Mouse (Mus musculus) embryo, embryonic 9.5 days (tissue): ENCODE measurements around the gene Evi2.

Experiments
- DNase-seq: peaks from one replicate; pipeline ENCODE4 v3.0.0-alpha.2; 2017; ENCODE audit errors: extremely low spot score

Gene Evi2

GRCm38 (mm10) chr11:79524310-79524575, 6.1 kb downstream of the Evi2 start:
- no peak for DNase-seq

DNA sequence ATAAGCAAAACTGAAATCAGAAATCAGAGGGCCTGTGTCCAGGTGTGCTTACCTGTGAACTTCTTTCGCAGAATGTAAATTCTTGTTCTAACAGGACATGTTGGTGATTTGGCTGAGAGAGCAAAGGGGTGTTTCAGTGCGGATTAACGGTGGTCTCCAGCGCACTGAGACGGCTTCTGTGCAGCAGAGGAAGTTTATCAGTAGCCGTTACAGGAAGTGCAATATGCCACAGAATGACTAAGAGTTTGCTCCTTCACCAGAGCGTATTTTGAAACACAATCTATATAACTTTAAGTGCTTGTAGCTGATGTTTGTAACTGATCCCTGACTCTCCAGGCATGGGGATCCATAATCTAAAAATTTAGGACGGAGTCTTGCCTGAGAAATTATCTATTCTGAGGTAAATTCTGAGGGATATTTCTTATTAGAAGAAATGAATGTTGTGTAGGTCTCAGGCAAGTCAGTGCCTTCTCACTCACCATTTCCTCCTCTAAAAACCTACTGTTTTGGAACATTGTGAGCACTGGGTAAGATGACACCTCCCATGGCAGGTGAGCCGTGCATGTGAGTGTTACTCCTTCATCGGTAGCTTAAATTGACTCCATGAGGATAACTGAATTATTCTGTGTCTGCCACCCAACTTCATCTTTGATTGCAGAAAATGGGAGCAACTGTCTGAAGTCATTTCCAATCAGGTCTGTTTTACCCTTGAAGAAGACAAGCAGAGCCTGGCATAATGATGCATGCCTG, 6.7 kb downstream of the Evi2 start, which contains the start of gene Evi2b:
TSS of gene Evi2b (minus strand) at position 203 of the 750 bp plus-strand sequence.
- no peak for DNase-seq

- DNase-seq: no peak
Observed at GRCm38 (mm10) chr11:79522944-79523343, 7.4 kb downstream of the Evi2 start.

DNA sequence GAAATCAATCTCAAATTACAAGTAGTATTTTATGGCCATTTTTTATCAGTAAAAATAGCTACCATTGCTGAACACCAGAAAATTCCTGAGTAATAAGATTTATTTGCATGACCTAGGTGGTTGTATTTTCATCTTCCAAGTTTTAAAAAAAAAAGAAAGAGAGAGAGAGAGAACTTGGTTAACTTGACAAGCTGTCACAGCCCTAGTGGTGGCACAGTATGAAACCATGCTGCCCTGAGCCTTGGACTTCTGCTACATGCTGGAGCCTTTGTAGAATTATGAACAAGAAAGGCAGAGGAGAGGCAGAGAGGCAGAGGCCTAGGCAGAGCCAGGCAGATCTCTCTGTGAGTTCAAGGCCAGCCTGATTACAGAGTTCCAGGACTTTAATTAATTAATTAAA, 8.5 kb downstream of the Evi2 start:
- no peak for DNase-seq

DNA sequence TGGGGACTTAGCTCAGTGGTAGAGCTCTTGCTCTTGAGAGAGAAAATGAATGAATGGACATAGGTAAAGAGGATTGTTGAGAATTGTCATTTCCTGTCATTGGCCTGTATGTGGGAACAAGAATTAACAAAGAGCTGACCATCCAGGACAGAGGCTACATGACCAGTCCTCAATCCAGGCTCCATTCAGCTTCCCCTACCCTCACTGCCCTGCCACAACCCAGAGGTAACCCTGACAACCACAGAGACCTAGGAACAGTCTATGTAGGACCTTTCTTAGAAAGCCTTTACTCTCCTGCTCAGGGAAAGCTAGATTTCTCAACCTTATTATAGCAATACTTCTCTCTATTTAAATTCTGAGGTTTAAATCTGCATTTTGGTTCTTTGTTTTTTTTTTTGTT, 9.6 kb downstream of the Evi2 start:
- DNase-seq: no peak

DNA sequence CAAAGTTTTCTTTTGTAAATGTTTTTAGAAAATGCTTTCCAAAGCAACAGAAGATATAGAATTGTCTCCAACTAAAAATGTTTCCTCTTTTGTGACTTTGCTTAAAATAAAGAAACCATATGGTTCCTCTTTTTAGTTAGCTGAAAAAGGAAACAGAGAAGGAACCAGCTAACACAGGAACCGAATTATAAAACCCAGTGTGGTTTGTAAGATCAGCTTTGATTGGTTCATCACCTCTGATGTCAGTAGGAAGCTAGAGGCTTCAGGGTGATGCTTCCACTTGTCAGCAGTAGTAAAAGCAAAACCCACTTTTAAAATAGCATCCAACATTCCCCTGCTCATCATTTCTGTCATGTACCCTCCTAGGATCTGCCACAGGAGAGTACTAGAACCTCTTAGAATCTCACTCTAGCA, 10.5 kb downstream of the Evi2 start:
- no peak for DNase-seq

DNA sequence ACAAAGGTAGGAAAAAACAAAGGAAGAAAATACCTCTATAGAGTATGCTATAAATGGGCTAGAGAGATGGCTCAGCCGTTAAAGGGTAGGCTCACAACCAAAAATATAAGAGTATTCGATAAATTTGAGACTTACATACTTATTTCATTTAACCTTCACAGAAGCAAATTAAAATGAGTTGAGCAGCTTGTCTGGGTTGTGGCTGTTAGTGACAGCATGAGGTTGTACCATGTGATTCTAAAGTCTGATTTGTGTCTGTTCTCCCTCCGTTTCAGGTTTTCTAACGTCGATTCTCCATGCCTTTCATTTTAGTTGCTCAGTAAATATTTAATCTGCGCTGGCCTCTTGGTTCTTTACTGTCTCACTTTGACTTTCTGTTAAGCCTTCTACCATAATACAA, 11.1 kb downstream of the Evi2 start:
- DNase-seq: no peak

DNA sequence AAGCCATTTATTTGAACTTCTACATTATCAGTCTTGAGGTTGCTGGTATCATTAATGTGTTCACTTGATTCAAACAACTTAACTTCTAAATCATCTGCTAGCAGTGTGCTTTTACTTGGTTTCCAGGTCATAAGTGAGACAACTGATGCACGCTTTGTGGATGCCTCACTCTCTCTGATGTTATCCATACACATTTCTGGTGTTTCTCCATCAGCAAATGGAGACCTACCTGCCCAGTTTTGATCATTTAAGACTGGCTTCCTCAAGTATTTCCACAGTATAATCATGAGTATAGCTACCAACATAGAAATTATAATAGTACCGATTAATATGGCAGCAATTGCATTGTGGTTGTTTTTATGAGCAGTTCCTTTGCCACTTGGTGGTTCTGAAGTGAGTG, 14.6 kb downstream of the Evi2 start:
- DNase-seq: no peak

GRCm38 (mm10) chr11:79515331-79515730, 15.1 kb downstream of the Evi2 start:
- no peak for DNase-seq

GRCm38 (mm10) chr11:79511970-79512369, 18.4 kb downstream of the Evi2 start:
- DNase-seq: no peak

GRCm38 (mm10) chr11:79504506-79504905, 25.9 kb downstream of the Evi2 start:
- DNase-seq: no peak

DNA sequence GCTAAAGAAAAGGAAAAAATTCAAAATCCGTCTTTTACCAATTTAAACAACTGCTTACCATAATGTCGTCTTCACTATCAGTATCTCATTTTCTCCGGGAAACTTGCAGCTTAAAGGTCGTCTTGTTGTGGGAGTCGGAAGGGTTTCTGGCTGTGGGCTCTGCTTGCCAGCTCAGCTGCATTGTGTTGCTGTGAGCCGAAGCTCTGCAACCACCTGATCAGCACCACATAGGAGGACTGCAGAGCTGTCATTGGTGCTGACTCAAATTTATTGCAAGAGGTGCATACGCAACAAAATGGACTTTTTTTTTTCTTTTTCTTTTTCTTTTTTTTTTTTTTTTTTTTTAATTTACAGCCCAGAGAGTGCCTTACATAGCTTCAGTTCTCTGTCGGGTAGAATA, 26.5 kb downstream of the Evi2 start, which contains the start of gene Omg:
TSS of gene Omg (minus strand) at position 240 of the 400 bp plus-strand sequence.
- no peak for DNase-seq

DNA sequence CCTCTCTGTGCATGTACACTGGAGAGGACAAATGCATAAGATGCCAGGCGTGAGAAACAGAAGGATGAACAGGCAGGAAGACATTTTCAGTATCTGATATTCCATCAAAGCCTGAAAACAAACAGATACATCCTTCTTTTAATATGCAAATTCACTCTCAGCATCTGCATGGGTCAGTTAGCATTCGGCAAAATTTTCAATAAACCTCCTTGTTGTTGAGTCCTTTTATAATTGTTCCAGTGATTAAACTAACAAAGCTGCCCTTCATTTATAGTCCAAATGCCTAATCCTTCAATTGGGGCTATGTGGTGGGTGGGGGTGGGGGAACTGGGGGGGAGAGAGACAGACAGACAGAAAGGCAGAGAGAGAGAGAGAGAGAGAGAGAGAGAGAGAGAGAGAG, 27.5 kb downstream of the Evi2 start:
- no peak for DNase-seq

DNA sequence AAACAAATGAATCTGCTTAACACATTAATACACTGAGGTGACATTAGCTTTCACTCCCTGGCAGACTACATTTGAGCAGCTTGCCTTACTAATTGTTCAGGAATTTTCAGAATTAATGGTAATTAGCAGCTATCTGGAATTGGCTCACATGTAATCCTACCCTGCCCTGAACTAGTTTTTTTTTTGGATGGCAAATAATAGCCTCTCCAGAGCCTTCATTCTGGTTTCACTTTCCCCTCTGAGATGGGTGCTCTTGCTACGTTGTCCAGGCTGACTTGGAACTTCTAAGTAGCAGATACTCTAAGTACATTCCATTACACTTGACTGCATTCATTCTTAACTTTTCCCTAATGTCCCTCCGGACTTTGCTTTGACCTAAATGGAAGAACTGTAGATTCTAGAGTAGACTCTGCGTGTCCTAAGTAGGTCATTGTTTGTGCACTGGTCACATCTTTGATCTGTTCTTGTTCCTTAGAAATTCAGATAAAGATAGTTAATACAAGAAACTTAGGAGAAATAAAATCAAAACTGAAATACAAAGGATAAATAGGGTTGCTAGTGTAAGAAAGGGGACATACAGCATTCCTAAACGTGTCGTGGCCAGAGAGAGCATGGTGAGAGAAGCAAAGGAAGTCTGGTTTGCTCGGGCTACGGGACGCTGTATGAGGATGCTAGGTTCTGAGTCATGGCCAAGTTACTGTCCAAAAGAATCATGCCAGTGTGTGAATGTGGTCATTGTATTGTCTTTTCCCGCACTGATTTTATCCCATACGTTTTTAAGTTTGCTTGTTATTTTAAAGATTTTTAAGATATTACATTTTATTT, 35.2 kb downstream of the Evi2 start:
- DNase-seq: no peak

DNA sequence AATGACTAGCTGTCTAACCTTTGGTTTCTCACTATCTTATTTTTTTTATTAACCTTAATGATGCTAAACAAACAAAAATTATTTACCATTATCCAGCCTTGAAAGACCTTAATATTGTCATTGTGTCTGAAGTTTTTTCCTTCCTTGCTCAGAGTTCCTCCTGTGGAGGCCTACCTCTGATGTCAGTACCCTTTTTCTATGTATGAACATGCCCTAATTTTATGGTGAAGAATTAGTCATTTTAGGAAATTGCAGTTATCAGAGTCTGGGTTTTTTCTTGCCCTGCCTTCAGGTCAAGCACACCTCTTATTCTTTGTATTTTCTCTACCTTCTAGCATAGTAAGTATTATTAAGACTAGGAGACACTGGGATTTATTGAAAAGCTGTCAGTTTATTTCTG, 45.7 kb downstream of the Evi2 start:
- no peak for DNase-seq

GRCm38 (mm10) chr11:79483876-79484528, 46.4 kb downstream of the Evi2 start:
- DNase-seq: no peak

DNA sequence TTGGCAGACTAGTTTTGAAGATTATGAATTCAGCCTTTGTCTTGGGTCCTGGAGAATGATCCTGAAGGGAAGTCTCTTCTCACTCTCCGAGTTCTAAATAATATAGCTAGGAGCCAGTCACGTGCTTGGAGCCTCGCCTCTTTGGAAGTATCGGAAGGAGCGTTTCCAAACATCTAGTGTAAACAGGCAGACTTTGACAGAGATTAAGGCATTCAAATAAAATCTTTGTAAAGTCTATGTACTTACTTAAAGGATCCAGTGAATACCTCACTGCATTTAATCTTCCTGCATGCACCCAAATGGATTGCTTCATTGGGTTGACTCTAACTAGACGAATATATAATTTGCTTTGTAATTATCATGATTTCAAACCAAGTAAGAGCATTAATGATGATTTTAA, 47.0 kb downstream of the Evi2 start:
- no peak for DNase-seq

- no peak for DNase-seq
Observed at GRCm38 (mm10) chr11:79468097-79468496, 62.3 kb downstream of the Evi2 start.
